In the genomic region with DNA sequence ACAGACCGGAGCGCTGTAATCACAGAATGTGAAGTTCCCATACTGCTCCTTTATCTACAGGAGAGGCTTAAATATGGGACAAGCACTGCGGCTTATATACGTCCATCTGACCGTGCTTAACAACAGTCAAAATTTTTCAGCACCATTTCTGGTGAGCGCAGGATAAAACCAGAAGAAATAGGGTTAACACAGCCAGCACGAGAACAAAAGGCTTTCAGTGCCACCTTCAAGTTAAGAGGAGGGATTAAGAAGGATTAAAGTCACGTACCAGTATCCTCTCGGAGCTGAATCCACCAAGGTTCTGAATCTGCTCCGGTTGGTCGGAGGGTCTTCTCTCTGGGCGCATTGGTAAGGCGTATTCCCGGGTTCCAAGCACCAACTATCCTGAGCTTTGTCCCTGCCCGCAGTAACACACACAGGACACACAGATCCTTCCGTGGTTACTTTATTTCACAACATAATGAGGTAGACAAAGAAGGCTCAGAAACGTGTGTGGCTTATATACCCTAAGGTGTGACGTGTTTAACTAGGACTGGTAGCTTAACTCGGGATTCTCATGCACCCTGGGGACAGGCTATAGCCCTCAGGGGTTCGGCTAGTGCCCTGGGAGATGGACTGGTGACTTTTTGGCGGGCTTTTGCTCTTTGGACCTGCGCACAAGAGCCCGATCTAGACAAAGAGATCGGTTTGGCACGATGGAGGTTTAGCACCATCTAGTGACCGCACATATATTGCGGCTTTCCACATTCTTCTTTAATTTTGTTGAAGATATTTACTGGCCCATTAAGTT, we compare ENCODE assay signal across 11 mouse cellular contexts. TPM values are rescaled to one million over a fixed set of nuclear protein-coding genes. Genes with fewer than 3 reads are reported as not detected.
A peak's percentile ranks its signal among the peaks of the same experiment; 100 is the strongest.
DNase-seq lines count a peak whose midpoint lies in the region; ATAC-seq and TF ChIP-seq lines count a peak whose summit lies in the region.
"Not testable (repeated sequence)": the region's sequence is repeated elsewhere in the genome, so short reads cannot be mapped to it uniquely, and the experiment has no call there.
"Had no signal": no experiment of that assay in that cellular context is flagged by ENCODE, and none has a peak within 500 bp of the region (broad histone marks: within the 10 kb centered on the region; RNA-seq: fewer than 3 reads in every experiment).

No protein-coding gene starts in this region.

- peak overlapping the region; percentile 41 for H3K9ac ChIP-seq in embryonic facial prominence, embryonic 11.5 days (replicated peaks; ENCODE audit: low read length)
- not testable (repeated sequence) for H3K9ac ChIP-seq in heart, adult 2 months (ENCODE audit: low read depth, low read length); lung, postnatal 0 days (replicated peaks; ENCODE audit: low read depth)
- peak overlapping the region; percentile 42; the same call in 1 of the 2 replicates for H3K9ac ChIP-seq in hindbrain, embryonic 16.5 days (ENCODE audit: low read depth, low read length)
- peak overlapping the region; percentile 47 for H3K9ac ChIP-seq in neural tube, embryonic 15.5 days (replicated peaks)

- intact Hi-C loops in heart, adult 2 months (cut with DNase I) = not testable (repeated sequence)

- TF ChIP-seq POLR2A in heart, adult 2 months (IDR thresholded peaks at IDR 0.05; ENCODE audit: insufficient read depth, low read depth, low read length) = not testable (repeated sequence)

- peak; percentile 35 for TF ChIP-seq CTCF in heart, adult 2 months (IDR thresholded peaks at IDR 0.05)
- TF ChIP-seq CTCF in lung, postnatal 0 days (IDR thresholded peaks at IDR 0.05) = peak; percentile 38; the same call in 1 of the 2 replicates

- TF ChIP-seq EP300 in heart, adult 2 months (IDR thresholded peaks at IDR 0.05; ENCODE audit: insufficient read depth, low read depth, low read length); lung, postnatal 0 days (IDR thresholded peaks at IDR 0.05): not testable (repeated sequence)

- H3K36me3 ChIP-seq in embryonic facial prominence, embryonic 11.5 days (replicated peaks; ENCODE audit: control insufficient read depth, insufficient read depth, low read depth, low read length); heart, adult 2 months (ENCODE audit: control insufficient read depth, insufficient read depth, low read length); hindbrain, embryonic 16.5 days (ENCODE audit: control insufficient read depth, insufficient read depth, low read length); limb, embryonic 10.5 days; lung, postnatal 0 days (ENCODE audit: insufficient read depth, low read length); neural tube, embryonic 15.5 days: not testable (repeated sequence)

- peak; percentile 87 for ATAC-seq in embryonic facial prominence, embryonic 11.5 days (replicated peaks; ENCODE audit: insufficient number of reproducible peaks, low FRiP score, low TSS enrichment, low read depth)
- ATAC-seq in hindbrain, embryonic 16.5 days = peak; percentile 85
- not testable (repeated sequence) for ATAC-seq in lung, postnatal 0 days
- peak; percentile 73 for ATAC-seq in neural tube, embryonic 15.5 days (ENCODE audit: low FRiP score)

- peak overlapping the region; percentile 9; the same call in 1 of the 2 replicates for H3K4me3 ChIP-seq in embryonic facial prominence, embryonic 11.5 days (ENCODE audit: low read depth, low read length)
- H3K4me3 ChIP-seq in heart, adult 2 months; lung, postnatal 0 days (ENCODE audit: low read depth, low read length): not testable (repeated sequence)
- H3K4me3 ChIP-seq in hindbrain, embryonic 16.5 days (ENCODE audit: low read length) = peak overlapping the region; percentile 31
- H3K4me3 ChIP-seq in limb, embryonic 10.5 days = peak overlapping the region; percentile 38
- peak overlapping the region; percentile 38 for H3K4me3 ChIP-seq in neural tube, embryonic 15.5 days (replicated peaks)

- DNase-seq in adrenal gland, adult (ENCODE audit: inconsistent age in 2 of 2, low spot score in 1 of 2) = peak; percentile 40 to 81
- DNase-seq in embryonic facial prominence, embryonic 11.5 days (ENCODE audit: low spot score) = peak; percentile 65
- not testable (repeated sequence) for DNase-seq in heart, adult 2 months; lung, postnatal 0 days (ENCODE audit: low spot score)
- DNase-seq in limb, embryonic 10.5 days (ENCODE audit: low spot score) = peak; percentile 35

- H3K27me3 ChIP-seq in embryonic facial prominence, embryonic 11.5 days (ENCODE audit: control insufficient read depth, insufficient read depth, low read length); heart, adult 2 months (ENCODE audit: control insufficient read depth, insufficient read depth, low read length); hindbrain, embryonic 16.5 days (replicated peaks; ENCODE audit: control insufficient read depth, insufficient read depth, low read length); limb, embryonic 10.5 days (ENCODE audit: low read depth, poor library complexity, severe bottlenecking); lung, postnatal 0 days (replicated peaks; ENCODE audit: insufficient read depth, low read length); neural tube, embryonic 15.5 days (replicated peaks): not testable (repeated sequence)

- H3K4me2 ChIP-seq in embryonic facial prominence, embryonic 11.5 days (ENCODE audit: low read depth, low read length) = peak overlapping the region; percentile 1
- peak overlapping the region; percentile 55 for H3K4me2 ChIP-seq in hindbrain, embryonic 16.5 days (ENCODE audit: low read length)
- peak overlapping the region; percentile 34; the same call in 1 of the 2 replicates for H3K4me2 ChIP-seq in lung, postnatal 0 days (replicated peaks; ENCODE audit: low read depth, low read length)
- H3K4me2 ChIP-seq in neural tube, embryonic 15.5 days = peak overlapping the region; percentile 53

- not testable (repeated sequence) for H3K79me2 ChIP-seq in heart, adult 2 months (replicated peaks; ENCODE audit: control insufficient read depth, insufficient read depth, low read length)

- H3K4me1 ChIP-seq in embryonic facial prominence, embryonic 11.5 days (ENCODE audit: control insufficient read depth, insufficient read depth, low read length); heart, adult 2 months (ENCODE audit: control insufficient read depth, insufficient read depth, low read length); hindbrain, embryonic 16.5 days (ENCODE audit: control insufficient read depth, insufficient read depth, low read depth, low read length); limb, embryonic 10.5 days; lung, postnatal 0 days (ENCODE audit: insufficient read depth, low read depth, low read length); neural tube, embryonic 15.5 days: not testable (repeated sequence)

- not testable (repeated sequence) for H3K9me3 ChIP-seq in embryonic facial prominence, embryonic 11.5 days (replicated peaks; ENCODE audit: control insufficient read depth, low read length); hindbrain, embryonic 16.5 days (ENCODE audit: control insufficient read depth, low read length); limb, embryonic 10.5 days (replicated peaks); lung, postnatal 0 days (ENCODE audit: low read length); neural tube, embryonic 15.5 days (replicated peaks)

- 25% methylated on average over 27 of the region's 27 CpGs for WGBS in embryonic facial prominence, embryonic 11.5 days
- WGBS in heart, adult 2 months = 32% methylated on average over 27 of the region's 27 CpGs
- WGBS in hindbrain, embryonic 16.5 days = 32% methylated on average over 27 of the region's 27 CpGs
- 42% methylated on average over 27 of the region's 27 CpGs for WGBS in limb, embryonic 10.5 days
- 43% methylated on average over 27 of the region's 27 CpGs for WGBS in lung, postnatal 0 days
- 38% methylated on average over 27 of the region's 27 CpGs for WGBS in neural tube, embryonic 15.5 days

- H3K27ac ChIP-seq in embryonic facial prominence, embryonic 11.5 days (replicated peaks; ENCODE audit: low read depth, low read length); heart, adult 2 months; hindbrain, embryonic 16.5 days (ENCODE audit: low read depth, low read length); lung, postnatal 0 days (ENCODE audit: low read length): not testable (repeated sequence)
- peak overlapping the region; percentile 81 for H3K27ac ChIP-seq in limb, embryonic 10.5 days
- peak overlapping the region; percentile 51; the same call in 1 of the 2 replicates for H3K27ac ChIP-seq in neural tube, embryonic 15.5 days (replicated peaks)

RNA-seq across cellular contexts. Expression of a gene that starts 41.9 kb away (rescaled TPM):
- polyA plus RNA-seq in embryonic facial prominence, embryonic 11.5 days (2014; fragmentation: Nextera tagmentation; extraction: Ambion mirVana) = not detected in 2 replicates
- total RNA-seq in heart, adult 2 months (2021) = not detected
- not detected in 2 replicates for polyA plus RNA-seq in heart, adult 2 months (2012; rRNA removed)
- polyA plus RNA-seq in hindbrain, embryonic 16.5 days (2015; fragmentation: Nextera tagmentation; extraction: Ambion mirVana) = not detected in 2 replicates
- polyA plus RNA-seq in limb, embryonic 10.5 days (2016; fragmentation: Nextera tagmentation; extraction: Ambion mirVana) = not detected in 2 replicates
- not detected in 2 replicates for polyA plus RNA-seq in lung, postnatal 0 days (2015; fragmentation: Nextera tagmentation; extraction: Ambion mirVana)
- polyA plus RNA-seq in neural tube, embryonic 15.5 days (2015; fragmentation: Nextera tagmentation; extraction: Ambion mirVana) = not detected in 2 replicates
- total RNA-seq: gastrocnemius, adult 18-20 months; heart, postnatal 4 days; layer of hippocampus, postnatal 14 days had no signal
- polyA plus RNA-seq: lung, adult 2 months had no signal

Comparison
In these comparisons a context has a peak if more than half of its experiments do, and no peak if none do; other contexts are left out.
1. H3K4me2 ChIP-seq: peak in every context shown above with its lines; median percentile 55 in hindbrain, embryonic 16.5 days; 53 in neural tube, embryonic 15.5 days; 34 in lung, postnatal 0 days; 1 in embryonic facial prominence, embryonic 11.5 days.